Mouse (Mus musculus) bone marrow macrophage, adult 2 months (primary cell): ENCODE data around the gene Cx3cl1. TPM values are rescaled to one million over a fixed set of nuclear protein-coding genes. Genes with fewer than 3 reads are reported as not detected.

Source experiments
- H3K27ac ChIP-seq: 2 replicates; pipeline ENCODE4 v1.5.1; 2012; ENCODE audit warnings: low read depth, low read length; ENCODE audit not compliant: insufficient read depth
- H3K4me1 ChIP-seq: 2 replicates; pipeline ENCODE4 v1.6.1; 2012; ENCODE audit warnings: low read length; ENCODE audit not compliant: control insufficient read depth, insufficient read depth
- H3K4me3 ChIP-seq: 2 replicates; pipeline ENCODE4 v1.5.1; 2012; ENCODE audit warnings: mild to moderate bottlenecking, low read length, moderate library complexity; ENCODE audit not compliant: insufficient read depth
- CTCF ChIP-seq: IDR thresholded peaks from 2 replicates; pipeline ENCODE4 v1.5.1; 2012; ENCODE audit warnings: low read depth, mild to moderate bottlenecking, low read length, moderate library complexity
- POLR2A ChIP-seq: IDR thresholded peaks from 2 replicates; pipeline ENCODE4 v1.6.1; 2012; ENCODE audit warnings: mild to moderate bottlenecking, low read depth, low read length, borderline replicate concordance
- polyA plus RNA-seq: library from polyadenylated mRNA; stranded (reverse); fragments of >200 nt; gene quantifications from 2 replicates; pipeline ENCODE4 v1.2.4, GENCODE M21; 2012; ENCODE audit not compliant: missing spikeins, insufficient read depth, insufficient read length

The Cx3cl1 gene
- polyA plus RNA-seq, 1 experiment: 0.76 TPM

DNA sequence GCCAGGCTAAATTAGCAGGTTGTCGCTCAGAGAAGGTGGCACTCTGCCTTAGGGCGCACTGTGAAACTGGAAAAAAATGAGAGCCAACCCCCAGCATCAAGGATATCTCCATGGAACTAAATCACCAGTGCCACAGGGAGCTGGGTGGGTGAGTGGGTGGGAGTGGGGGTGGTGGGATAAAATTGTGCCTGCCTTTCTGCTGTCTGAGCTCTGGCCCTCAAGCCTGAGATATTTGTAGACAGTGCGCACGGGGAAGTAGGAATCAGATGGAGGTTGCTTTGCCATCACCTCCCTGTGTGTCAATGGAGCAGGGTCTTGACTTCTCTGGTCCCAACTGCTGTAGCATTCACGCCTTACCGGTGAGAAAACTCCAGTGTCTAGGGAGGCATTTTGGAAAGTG, 1.2 kb downstream of the Cx3cl1 start:
- Histone ChIP-seq H3K4me3 (no peak overlapping the region), H3K27ac (no peak overlapping the region), H3K4me1 (peaks cover 20% of the 10 kb centered on the region)
- no peak for TF ChIP-seq CTCF
- no peak for TF ChIP-seq POLR2A

GRCm38 (mm10) chr8:94773700-94774171, 1.9 kb downstream of the Cx3cl1 start:
- no peak for TF ChIP-seq POLR2A
- peaks cover 25% of the 10 kb centered on the region for H3K4me1 ChIP-seq
- no peak overlapping the region for H3K27ac ChIP-seq
- no peak overlapping the region for H3K4me3 ChIP-seq

DNA sequence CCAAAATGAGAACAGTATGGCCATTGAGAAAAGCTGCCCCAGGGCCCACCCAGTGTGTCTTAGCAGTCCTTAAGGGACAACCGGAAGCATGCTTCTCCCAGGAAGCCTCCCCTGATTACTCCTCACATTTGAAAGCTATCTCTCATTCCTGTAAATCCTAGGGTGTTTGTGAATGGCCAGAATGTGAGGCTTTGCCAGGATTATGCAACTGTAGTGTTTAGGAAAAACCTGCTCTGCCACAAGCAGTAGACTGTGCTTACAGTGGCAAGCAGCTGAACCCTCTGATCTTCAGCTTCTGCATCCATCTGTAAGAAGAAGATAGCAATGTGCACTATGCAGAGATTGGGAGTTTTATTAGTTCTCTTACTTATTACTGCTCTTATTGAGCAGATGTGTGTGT, 2.8 kb downstream of the Cx3cl1 start:
- TF ChIP-seq CTCF (no peak), POLR2A (no peak)

GRCm38 (mm10) chr8:94776346-94776745, 4.5 kb downstream of the Cx3cl1 start:
- no peak overlapping the region for H3K27ac ChIP-seq
- H3K4me3 ChIP-seq: no peak overlapping the region
- H3K4me1 ChIP-seq: peaks cover 34% of the 10 kb centered on the region
- TF ChIP-seq CTCF (no peak), POLR2A (no peak)

More for the DNA sequence above, 2.8 kb downstream of the Cx3cl1 start:
- H3K4me3 ChIP-seq: no peak overlapping the region
- peaks cover 33% of the 10 kb centered on the region for H3K4me1 ChIP-seq
- no peak overlapping the region for H3K27ac ChIP-seq

- no peak overlapping the region for H3K4me3 ChIP-seq
- peak overlapping the region; percentile 57; the same call in 1 of the 2 replicates for H3K27ac ChIP-seq
- H3K4me1 ChIP-seq: peaks cover 34% of the 10 kb centered on the region
- TF ChIP-seq POLR2A: no peak
- TF ChIP-seq CTCF: no peak
These were observed 6.2 kb downstream of the Cx3cl1 start for GRCm38 (mm10) chr8:94778036-94778435.

- H3K4me3 ChIP-seq: no peak overlapping the region
- H3K27ac ChIP-seq: peak overlapping the region; percentile 57
- peaks cover 34% of the 10 kb centered on the region for H3K4me1 ChIP-seq
- TF ChIP-seq POLR2A (no peak), CTCF (no peak)
These were observed 6.7 kb downstream of the Cx3cl1 start for GRCm38 (mm10) chr8:94778473-94778872.

DNA sequence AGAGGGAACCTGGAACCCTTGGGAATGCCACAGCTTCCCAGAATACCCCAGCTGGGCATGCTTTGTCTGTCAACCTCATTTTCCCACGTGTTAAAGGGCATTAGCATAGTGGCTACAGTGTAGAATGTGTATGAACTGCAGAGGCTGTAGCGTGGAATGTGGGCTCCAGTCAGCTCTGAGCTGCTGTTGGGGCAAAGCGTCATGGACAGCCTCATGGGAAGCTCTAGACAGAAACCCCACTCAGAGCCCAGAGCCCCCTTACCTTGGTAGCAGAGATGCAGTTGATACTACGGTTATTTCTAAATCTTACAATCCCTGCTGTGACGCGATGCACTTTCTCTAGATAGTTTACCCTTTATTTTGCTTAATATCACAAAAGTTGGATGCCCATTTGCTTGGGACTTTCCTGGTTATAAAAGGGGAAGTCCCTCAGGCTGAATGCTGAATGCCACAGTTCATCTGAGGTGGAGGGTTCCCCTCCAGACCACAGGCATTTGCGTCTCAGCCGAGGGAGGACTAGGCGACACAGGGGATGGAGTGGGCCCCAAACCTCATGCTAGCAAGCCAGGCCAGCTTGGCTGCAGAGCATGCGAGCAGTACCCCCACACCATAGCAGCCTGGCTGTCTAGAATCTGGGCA, 7.2 kb downstream of the Cx3cl1 start:
- Histone ChIP-seq H3K4me3 (no peak overlapping the region), H3K4me1 (peaks cover 36% of the 10 kb centered on the region), H3K27ac (peak overlapping the region; percentile 57)
- TF ChIP-seq POLR2A (no peak), CTCF (no peak)

DNA sequence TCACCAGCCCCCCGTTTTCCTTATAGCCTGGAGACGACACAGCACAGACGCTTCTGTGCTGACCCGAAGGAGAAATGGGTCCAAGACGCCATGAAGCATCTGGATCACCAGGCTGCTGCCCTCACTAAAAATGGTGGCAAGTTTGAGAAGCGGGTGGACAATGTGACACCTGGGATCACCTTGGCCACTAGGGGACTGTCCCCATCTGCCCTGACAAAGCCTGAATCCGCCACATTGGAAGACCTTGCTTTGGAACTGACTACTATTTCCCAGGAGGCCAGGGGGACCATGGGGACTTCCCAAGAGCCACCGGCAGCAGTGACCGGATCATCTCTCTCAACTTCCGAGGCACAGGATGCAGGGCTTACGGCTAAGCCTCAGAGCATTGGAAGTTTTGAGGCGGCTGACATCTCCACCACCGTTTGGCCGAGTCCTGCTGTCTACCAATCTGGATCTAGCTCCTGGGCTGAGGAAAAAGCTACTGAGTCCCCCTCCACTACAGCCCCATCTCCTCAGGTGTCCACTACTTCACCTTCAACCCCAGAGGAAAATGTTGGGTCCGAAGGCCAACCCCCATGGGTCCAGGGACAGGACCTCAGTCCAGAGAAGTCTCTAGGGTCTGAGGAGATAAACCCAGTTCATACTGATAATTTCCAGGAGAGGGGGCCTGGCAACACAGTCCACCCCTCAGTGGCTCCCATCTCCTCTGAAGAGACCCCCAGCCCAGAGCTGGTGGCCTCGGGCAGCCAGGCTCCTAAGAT, 7.9 kb downstream of the Cx3cl1 start:
- no peak overlapping the region for H3K27ac ChIP-seq
- H3K4me3 ChIP-seq: no peak overlapping the region
- TF ChIP-seq POLR2A (no peak), CTCF (no peak)
- peaks cover 43% of the 10 kb centered on the region for H3K4me1 ChIP-seq

- no peak for TF ChIP-seq CTCF
- no peak for TF ChIP-seq POLR2A
- H3K27ac ChIP-seq: no peak overlapping the region
- H3K4me3 ChIP-seq: no peak overlapping the region
- peaks cover 43% of the 10 kb centered on the region for H3K4me1 ChIP-seq
These were observed 8.8 kb downstream of the Cx3cl1 start for GRCm38 (mm10) chr8:94780491-94781154.
